Mouse (Mus musculus) forelimb bud, embryonic 11.5 days (tissue): ENCODE data around the gene Tom1.

Experiments used
- DNase-seq: peaks from one replicate; pipeline ENCODE4 v3.0.0-alpha.2; 2012; ENCODE audit warnings: low read depth, low spot score

Gene Tom1

GRCm38 (mm10) chr8:75088989-75089881 is 55.7 kb downstream of the Tom1 start:
- peak; percentile 87 for DNase-seq

- DNase-seq = no peak
These were observed 57.4 kb downstream of the Tom1 start for GRCm38 (mm10) chr8:75090781-75091365.

GRCm38 (mm10) chr8:75093399-75094156 is 60.1 kb downstream of the Tom1 start, which contains the start of gene Hmox1:
Gene Hmox1, plus strand, starts transcription at chr8:75093621.
- peak; percentile 91 for DNase-seq

- no peak for DNase-seq
These were observed 69.5 kb downstream of the Tom1 start for GRCm38 (mm10) chr8:75102956-75103355.

- DNase-seq = no peak
These were observed 69.9 kb downstream of the Tom1 start for GRCm38 (mm10) chr8:75103376-75103878.

- DNase-seq = peak; percentile 83
These were observed 75.2 kb downstream of the Tom1 start for GRCm38 (mm10) chr8:75108527-75109235.

- peak; percentile 100 for DNase-seq
These were observed 75.9 kb downstream of the Tom1 start, which contains the start of gene Mcm5 for GRCm38 (mm10) chr8:75109236-75109967. Gene Mcm5, plus strand, starts transcription at chr8:75109569.

GRCm38 (mm10) chr8:75110093-75110492 is 76.6 kb downstream of the Tom1 start:
- DNase-seq = no peak

GRCm38 (mm10) chr8:75118505-75118904 is 85.0 kb downstream of the Tom1 start:
- no peak for DNase-seq

- no peak for DNase-seq
These were observed 85.8 kb downstream of the Tom1 start for GRCm38 (mm10) chr8:75119287-75119686.
